ENCODE assay signal across 9 mouse cellular contexts in the genomic region with DNA sequence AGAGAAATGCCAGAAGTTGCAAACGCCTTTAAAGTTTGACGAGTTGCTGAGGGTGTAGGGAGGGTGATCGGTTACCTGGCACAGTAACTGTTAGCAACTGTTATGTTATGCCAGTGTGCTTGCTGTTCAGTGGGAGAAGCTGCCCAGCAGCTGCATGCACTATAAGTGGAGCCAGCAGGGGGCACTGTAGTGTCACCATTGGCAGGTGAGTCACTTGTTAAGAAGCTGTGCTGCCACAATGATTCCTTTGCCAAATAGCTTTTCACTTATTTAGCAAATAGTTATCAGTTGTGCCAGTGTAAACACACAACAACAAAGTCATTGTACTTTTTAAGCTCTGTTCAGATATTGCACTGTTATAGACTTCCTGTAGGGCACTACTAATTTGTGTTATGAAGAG.
DNase-seq lines count a peak whose midpoint lies in the region; ATAC-seq lines count a peak whose summit lies in the region.
"Had no signal": no experiment of that assay in that cellular context is flagged by ENCODE, and none has a peak within 500 bp of the region (broad histone marks: within the 10 kb centered on the region; RNA-seq: fewer than 3 reads in every experiment).

No protein-coding gene starts in this region.

- no peaks in the 10 kb centered on the region for H3K27me3 ChIP-seq in hindbrain, embryonic 13.5 days

- peak; percentile 59; the same call in 1 of the 2 replicates for ATAC-seq in hindbrain, embryonic 13.5 days (ENCODE audit: low FRiP score)

- H3K36me3 ChIP-seq in hindbrain, embryonic 13.5 days: no peaks in the 10 kb centered on the region; the same call in 1 of the 2 replicates

- peak; percentile 59 for DNase-seq in MEL-GATA-1-ER (ENCODE audit: extremely low read depth, low read depth)
- DNase-seq in cerebellum, adult 18-20 months: peak; percentile 88 to 92
- peak; percentile 87 for DNase-seq in forelimb bud, embryonic 11.5 days (ENCODE audit: low read depth, low spot score)
- DNase-seq in layer of hippocampus, postnatal 25 days (ENCODE audit: extremely low spot score in 1 of 2, low spot score in 1 of 2): peak; percentile 89 to 99
- peak; percentile 97 for DNase-seq in lung, postnatal 36 days
- DNase-seq in retina, postnatal 1 day: peak; percentile 89
- DNase-seq in urinary bladder, adult 18-20 months (ENCODE audit: low spot score in 2 of 2): peak; percentile 78 to 93

- H3K4me3 ChIP-seq in hindbrain, embryonic 13.5 days: no peak overlapping the region

- H3K4me1 ChIP-seq in hindbrain, embryonic 13.5 days (replicated peaks): peaks cover 10% of the 10 kb centered on the region

- no peak overlapping the region for H3K9ac ChIP-seq in hindbrain, embryonic 13.5 days

- H3K4me2 ChIP-seq in hindbrain, embryonic 13.5 days: no peak overlapping the region

- WGBS in hindbrain, embryonic 13.5 days: 31% methylated on average over 3 of the region's 3 CpGs

- H3K27ac ChIP-seq in hindbrain, embryonic 13.5 days: no peak overlapping the region
- H3K27ac ChIP-seq: macrophage had no signal

- H3K9me3 ChIP-seq in hindbrain, embryonic 13.5 days: no peaks in the 10 kb centered on the region
